Mouse (Mus musculus): Measurements from ENCODE around the gene Srbd1.

DNA sequence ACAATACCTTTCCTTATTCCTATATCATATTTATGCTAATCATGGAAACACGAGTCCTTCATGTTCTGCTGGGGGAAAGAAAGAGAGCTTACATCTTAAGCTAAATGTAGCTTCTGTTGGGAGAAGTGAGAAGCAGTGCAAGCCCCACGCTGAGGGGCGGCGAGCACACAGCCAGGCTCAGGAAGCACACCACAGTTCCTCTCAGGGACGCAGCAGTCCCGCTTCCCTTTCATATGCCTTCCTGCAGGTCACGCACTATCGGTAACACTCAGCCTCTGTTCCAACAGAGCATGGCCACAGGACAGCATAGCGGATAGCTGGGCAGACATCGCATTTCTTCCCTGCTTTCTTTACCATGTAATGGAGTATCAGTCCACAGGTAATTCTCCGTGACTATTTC, 66.9 kb downstream of the Srbd1 start:
- no peak for TF ChIP-seq POLR2A (IDR thresholded peaks at IDR 0.05; ENCODE audit: borderline replicate concordance, extremely low read depth, insufficient read depth, insufficient read length, poor library complexity, severe bottlenecking)
- TF ChIP-seq CTCF (IDR thresholded peaks at IDR 0.05; ENCODE audit: borderline replicate concordance, extremely low read depth, insufficient read depth, insufficient read length) = no peak

Measured in brain, embryonic 14.5 days (tissue).